Mouse (Mus musculus): ENCODE measurements around the gene Cd2. TPM values are rescaled to one million over a fixed set of nuclear protein-coding genes. Genes with fewer than 3 reads are reported as not detected.

Gene Cd2
- total and polyA plus RNA-seq, 3 experiments, result not detected

- H3K4me1 ChIP-seq (ENCODE audit: control insufficient read depth in 1 of 2, insufficient read depth in 2 of 2, low read length in 2 of 2), result no peaks in the 10 kb centered on the region
- no peak overlapping the region for H3K27ac ChIP-seq (ENCODE audit: control insufficient read depth, low read depth, low read length)
- H3K4me3 ChIP-seq (ENCODE audit: control insufficient read depth in 1 of 2, insufficient read depth in 1 of 2, low read depth in 2 of 2, low read length in 2 of 2), result no peak overlapping the region
- H3K79me2 ChIP-seq (ENCODE audit: control insufficient read depth, insufficient read depth, low read length, poor library complexity), result no peaks in the 10 kb centered on the region
- no peak overlapping the region for H3K9ac ChIP-seq (ENCODE audit: control insufficient read depth, low read depth, low read length, poor library complexity, severe bottlenecking)
- TF ChIP-seq CHD1 (IDR thresholded peaks at IDR 0.05; ENCODE audit: low read depth, low read length) (no peak), SIN3A (IDR thresholded peaks at IDR 0.05; ENCODE audit: low read length) (no peak), BHLHE40 (IDR thresholded peaks at IDR 0.05; ENCODE audit: borderline replicate concordance, low read depth, low read length) (no peak), JUND (IDR thresholded peaks at IDR 0.05; ENCODE audit: low read depth, low read length) (no peak), E2F4 (IDR thresholded peaks at IDR 0.05; ENCODE audit: borderline replicate concordance, low read depth, low read length) (no peak), POLR2AphosphoS5 (IDR thresholded peaks at IDR 0.05; ENCODE audit: borderline replicate concordance, low read depth, low read length) (no peak), KAT2A (conservative IDR thresholded peaks at IDR 0.05; ENCODE audit: low read depth, low read length) (no peak), HCFC1 (IDR thresholded peaks at IDR 0.05; ENCODE audit: low read depth, low read length) (no peak), EP300 (IDR thresholded peaks at IDR 0.05; ENCODE audit: low read depth in 1 of 2, low read length in 2 of 2) (no peak), SMC3 (IDR thresholded peaks at IDR 0.05; ENCODE audit: low read depth, low read length) (no peak), GABPA (IDR thresholded peaks at IDR 0.05; ENCODE audit: low read depth, low read length) (no peak), TBP (IDR thresholded peaks at IDR 0.05; ENCODE audit: low read depth, low read length) (no peak), TCF12 (IDR thresholded peaks at IDR 0.05; ENCODE audit: low read depth, low read length) (no peak), RAD21 (IDR thresholded peaks at IDR 0.05; ENCODE audit: low read depth, low read length) (no peak), MYC (IDR thresholded peaks at IDR 0.05; ENCODE audit: low read depth, low read length) (no peak), UBTF (IDR thresholded peaks at IDR 0.05; ENCODE audit: borderline replicate concordance, insufficient read depth, low read depth, low read length) (no peak), USF1 (IDR thresholded peaks at IDR 0.05; ENCODE audit: low read depth, low read length) (no peak)
- H3K27me3 ChIP-seq (ENCODE audit: control insufficient read depth in 1 of 2, insufficient read depth in 2 of 2, low read length in 2 of 2), result no peaks in the 10 kb centered on the region
- no peak for DNase-seq (ENCODE audit: low read depth, low spot score)
- no peaks in the 10 kb centered on the region for H3K9me3 ChIP-seq (replicated peaks; ENCODE audit: insufficient read depth, low read length)
- H3K36me3 ChIP-seq (ENCODE audit: control insufficient read depth in 1 of 2, insufficient read depth in 2 of 2, low read length in 2 of 2), result no peaks in the 10 kb centered on the region
Observed at GRCm38 (mm10) chr3:101272166-101272565, 15.6 kb downstream of the Cd2 start.

GRCm38 (mm10) chr3:101270833-101271232 lies 16.9 kb downstream of the Cd2 start:
- Histone ChIP-seq H3K27ac (ENCODE audit: control insufficient read depth, low read depth, low read length) (no peak overlapping the region), H3K9ac (ENCODE audit: control insufficient read depth, low read depth, low read length, poor library complexity, severe bottlenecking) (no peak overlapping the region), H3K4me1 (ENCODE audit: control insufficient read depth in 1 of 2, insufficient read depth in 2 of 2, low read length in 2 of 2) (no peaks in the 10 kb centered on the region), H3K4me3 (ENCODE audit: control insufficient read depth in 1 of 2, insufficient read depth in 1 of 2, low read depth in 2 of 2, low read length in 2 of 2) (no peak overlapping the region), H3K79me2 (ENCODE audit: control insufficient read depth, insufficient read depth, low read length, poor library complexity) (no peaks in the 10 kb centered on the region), H3K27me3 (ENCODE audit: control insufficient read depth in 1 of 2, insufficient read depth in 2 of 2, low read length in 2 of 2) (no peaks in the 10 kb centered on the region), H3K36me3 (ENCODE audit: control insufficient read depth in 1 of 2, insufficient read depth in 2 of 2, low read length in 2 of 2) (no peaks in the 10 kb centered on the region), H3K9me3 (replicated peaks; ENCODE audit: insufficient read depth, low read length) (no peaks in the 10 kb centered on the region)
- DNase-seq (ENCODE audit: low read depth, low spot score), result no peak
- TF ChIP-seq MXI1 (IDR thresholded peaks at IDR 0.05; ENCODE audit: low read depth, low read length) (no peak), ELF1 (IDR thresholded peaks at IDR 0.05; ENCODE audit: low read depth, low read length) (no peak), MAX (IDR thresholded peaks at IDR 0.05; ENCODE audit: low read length) (no peak), NELFE (IDR thresholded peaks at IDR 0.05; ENCODE audit: low read depth, low read length) (no peak), MYC (IDR thresholded peaks at IDR 0.05; ENCODE audit: low read depth, low read length) (no peak), POLR2AphosphoS2 (IDR thresholded peaks at IDR 0.05; ENCODE audit: low read length) (no peak), NRF1 (IDR thresholded peaks at IDR 0.05; ENCODE audit: insufficient read depth, low read depth, low read length, poor library complexity, severe bottlenecking) (no peak), POLR2AphosphoS5 (IDR thresholded peaks at IDR 0.05; ENCODE audit: borderline replicate concordance, low read depth, low read length) (no peak), ZMIZ1 (IDR thresholded peaks at IDR 0.05; ENCODE audit: low read depth, low read length) (no peak), TBP (IDR thresholded peaks at IDR 0.05; ENCODE audit: low read depth, low read length) (no peak), CHD1 (IDR thresholded peaks at IDR 0.05; ENCODE audit: low read depth, low read length) (no peak), TCF12 (IDR thresholded peaks at IDR 0.05; ENCODE audit: low read depth, low read length) (no peak), MAZ (IDR thresholded peaks at IDR 0.05; ENCODE audit: low read depth, low read length) (no peak), USF2 (IDR thresholded peaks at IDR 0.05; ENCODE audit: borderline replicate concordance in 1 of 2, insufficient read depth in 1 of 2, low read depth in 1 of 2, low read length in 2 of 2) (no peak)

Data from MEL (cell line).